Mouse (Mus musculus): ENCODE results near the gene AC124502.3. TPM values are rescaled to one million over a fixed set of nuclear protein-coding genes. Genes with fewer than 3 reads are reported as not detected.
A peak's percentile ranks its signal among the peaks of the same experiment; 100 is the strongest.

AC124502.3 gene
- total RNA-seq, 1 experiment from 2014 or later = 8.4 TPM

DNA sequence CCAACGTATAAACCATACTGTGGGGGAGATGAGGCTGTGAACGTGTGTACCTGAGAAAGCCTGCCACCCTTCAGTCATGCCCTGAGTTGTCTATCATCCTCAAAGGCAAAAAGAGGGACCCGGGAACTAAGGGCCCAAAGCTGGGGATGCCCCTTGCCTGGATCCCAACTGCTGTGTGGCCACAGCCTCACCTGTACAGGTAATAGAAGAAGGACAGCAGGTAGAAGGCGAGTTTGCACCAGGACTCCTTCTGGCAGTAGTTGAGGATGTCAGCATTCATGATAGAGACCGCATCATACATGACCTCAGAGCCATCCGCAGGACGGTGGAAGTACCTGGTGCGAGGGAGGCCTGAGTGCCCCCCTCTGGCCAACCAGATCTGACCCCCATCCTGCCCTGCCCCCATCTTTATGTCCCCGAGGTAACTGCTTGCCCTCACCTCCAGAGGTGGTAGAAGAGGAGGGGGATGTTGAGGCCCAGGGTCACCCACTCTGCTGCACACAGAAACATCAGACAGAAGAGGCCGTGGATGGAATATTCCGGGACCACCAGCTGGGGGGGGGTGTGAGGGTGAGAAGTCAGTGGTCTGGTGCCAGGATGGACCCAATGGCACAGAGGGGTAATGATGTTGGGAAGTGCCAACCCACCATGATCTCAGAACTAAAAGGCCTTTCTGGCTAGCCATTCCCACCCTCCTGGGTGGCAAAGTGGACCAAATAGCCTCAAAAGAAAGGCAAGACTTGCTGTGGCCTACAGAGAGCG is 55.0 kb downstream of the AC124502.3 start:
- no peak for ATAC-seq (replicated peaks in 1 of 2; ENCODE audit: insufficient read depth in 1 of 2, low FRiP score in 2 of 2, low TSS enrichment in 1 of 2, low read depth in 1 of 2, poor library complexity in 2 of 2, severe bottlenecking in 2 of 2)

DNA sequence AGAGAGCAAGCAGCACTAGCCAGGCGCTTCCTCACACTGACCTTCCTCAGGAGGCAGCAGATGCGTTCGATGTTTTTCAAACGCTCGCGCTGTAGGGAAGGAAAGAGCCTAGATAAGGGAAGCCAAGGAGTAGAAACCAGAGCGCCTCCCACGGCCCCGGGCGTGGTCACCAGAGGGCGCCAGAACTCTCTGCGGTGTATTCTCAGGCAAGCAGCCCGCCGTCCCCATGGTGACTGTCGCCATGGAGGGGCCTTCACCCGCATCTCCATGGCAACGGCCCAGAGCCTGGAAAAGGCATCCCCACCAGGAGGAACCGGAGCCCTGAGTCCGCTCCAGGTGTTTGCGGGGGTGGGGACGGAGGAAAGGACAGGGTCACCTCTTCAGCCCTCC is 55.5 kb downstream of the AC124502.3 start:
- ATAC-seq (replicated peaks in 1 of 2; ENCODE audit: insufficient read depth in 1 of 2, low FRiP score in 2 of 2, low TSS enrichment in 1 of 2, low read depth in 1 of 2, poor library complexity in 2 of 2, severe bottlenecking in 2 of 2) = peak; percentile 55 to 77

GRCm38 (mm10) chr19:5094746-5095417 is 56.2 kb downstream of the AC124502.3 start:
- ATAC-seq (replicated peaks in 1 of 2; ENCODE audit: insufficient read depth in 1 of 2, low FRiP score in 2 of 2, low TSS enrichment in 1 of 2, low read depth in 1 of 2, poor library complexity in 2 of 2, severe bottlenecking in 2 of 2) = no peak

- ATAC-seq (replicated peaks in 1 of 2; ENCODE audit: insufficient read depth in 1 of 2, low FRiP score in 2 of 2, low TSS enrichment in 1 of 2, low read depth in 1 of 2, poor library complexity in 2 of 2, severe bottlenecking in 2 of 2) = no peak
These were observed 57.3 kb downstream of the AC124502.3 start for GRCm38 (mm10) chr19:5095887-5096474.

- ATAC-seq (replicated peaks in 1 of 2; ENCODE audit: insufficient read depth in 1 of 2, low FRiP score in 2 of 2, low TSS enrichment in 1 of 2, low read depth in 1 of 2, poor library complexity in 2 of 2, severe bottlenecking in 2 of 2) = no peak
These were observed 59.1 kb downstream of the AC124502.3 start for GRCm38 (mm10) chr19:5097521-5098362.

DNA sequence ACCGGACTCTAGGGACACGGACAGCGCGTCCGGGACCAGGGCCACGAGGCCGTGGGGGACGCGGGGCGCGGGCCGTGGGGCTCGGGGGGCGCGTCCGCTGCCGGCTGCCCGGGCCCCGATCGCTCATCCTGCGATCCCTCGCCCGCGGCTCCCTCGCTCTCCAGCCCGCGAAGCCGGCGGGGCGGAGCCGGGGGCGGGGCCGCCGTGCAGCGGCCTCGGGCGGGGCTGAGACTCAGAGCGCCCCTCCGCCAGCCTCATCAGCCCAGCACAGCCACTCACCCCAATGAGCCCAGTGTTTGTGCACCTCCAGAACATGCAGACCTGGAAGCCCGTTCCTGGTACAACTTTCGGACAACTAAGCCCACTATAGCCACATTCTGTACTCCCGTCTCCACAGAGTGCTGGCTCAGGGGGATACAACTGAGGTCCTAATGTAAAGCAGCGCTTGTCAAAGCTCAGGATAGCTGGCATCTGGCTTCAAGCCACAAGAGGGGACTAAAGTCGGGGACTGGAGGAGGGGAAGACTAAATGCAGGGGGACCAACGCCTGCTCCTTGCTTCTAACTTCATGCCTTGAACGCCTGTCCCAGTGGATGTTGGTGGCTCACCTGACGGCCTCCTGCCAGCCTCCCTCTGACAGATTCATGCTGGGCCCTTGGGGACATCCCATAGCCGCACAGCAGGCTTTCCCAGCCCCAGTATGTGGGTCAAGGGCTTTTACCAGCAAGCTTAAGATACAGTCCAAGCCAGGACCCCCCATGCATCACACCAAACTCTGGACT is 59.9 kb downstream of the AC124502.3 start, which contains the start of gene Cnih2:
TSS of gene Cnih2 (minus strand) at position 159 of the 781 bp plus-strand sequence.
- peak in 1 of 2 experiments; percentile 25; a peak in 2 of 4 replicates for ATAC-seq (replicated peaks in 1 of 2; ENCODE audit: insufficient read depth in 1 of 2, low FRiP score in 2 of 2, low TSS enrichment in 1 of 2, low read depth in 1 of 2, poor library complexity in 2 of 2, severe bottlenecking in 2 of 2)

Other genes starting within 250 kb of the AC124502.3 start
- gene Rbm4, start 245.0 kb upstream of the AC124502.3 start, total RNA-seq (2017) = 75.7 and 127 TPM in 2 replicates
- 41.8 and 81.7 TPM in 2 replicates for gene Gm21992, start 227.3 kb upstream of the AC124502.3 start, total RNA-seq (2017)
- 16.8 and 17.4 TPM in 2 replicates for gene Rbm14, start 227.3 kb upstream of the AC124502.3 start, total RNA-seq (2017)
- gene Ccs, start 199.6 kb upstream of the AC124502.3 start, total RNA-seq (2017) = 24.1 and 24.7 TPM in 2 replicates
- not detected in 2 replicates for gene Ccdc87, start 199.5 kb upstream of the AC124502.3 start, total RNA-seq (2017)
- gene Ctsf, start 183.8 kb upstream of the AC124502.3 start, total RNA-seq (2017) = 18.9 and 29.8 TPM in 2 replicates
- gene Actn3, start 161.0 kb upstream of the AC124502.3 start, total RNA-seq (2017) = 0.06 and 0.20 TPM in 2 replicates
- gene Zdhhc24, start 160.2 kb upstream of the AC124502.3 start, total RNA-seq (2017) = 13.1 and 17.4 TPM in 2 replicates
- 2.3 and 3.2 TPM in 2 replicates for gene Bbs1, start 132.3 kb upstream of the AC124502.3 start, total RNA-seq (2017)
- 37.6 and 41.1 TPM in 2 replicates for gene Dpp3, start 110.6 kb upstream of the AC124502.3 start, total RNA-seq (2017)
- gene Peli3, start 95.8 kb upstream of the AC124502.3 start, total RNA-seq (2017) = 0.10 TPM in 1 of 2 replicates, not detected in the other
- gene Mrpl11, start 76.7 kb upstream of the AC124502.3 start, total RNA-seq (2017) = 50.0 and 71.5 TPM in 2 replicates
- gene Npas4, start 48.6 kb upstream of the AC124502.3 start, total RNA-seq (2017) = not detected in 2 replicates
- 2.3 and 5.3 TPM in 2 replicates for gene Slc29a2, start 15.0 kb upstream of the AC124502.3 start, total RNA-seq (2017)
- gene B4gat1, start 65 bp upstream of the AC124502.3 start, total RNA-seq (2017) = not detected in 2 replicates
- gene Brms1, start 2.5 kb downstream of the AC124502.3 start, total RNA-seq (2017) = 23.3 and 29.5 TPM in 2 replicates
- gene Rin1, start 11.6 kb downstream of the AC124502.3 start, total RNA-seq (2017) = 0.69 TPM in 1 of 2 replicates, not detected in the other
- gene Cd248, start 29.2 kb downstream of the AC124502.3 start, total RNA-seq (2017) = 0.31 and 0.74 TPM in 2 replicates
- gene Tmem151a, start 46.6 kb downstream of the AC124502.3 start, total RNA-seq (2017) = not detected in 2 replicates
- 8.2 and 12.9 TPM in 2 replicates for gene Yif1a, start 49.6 kb downstream of the AC124502.3 start, total RNA-seq (2017)
- gene Cnih2, start 59.6 kb downstream of the AC124502.3 start, total RNA-seq (2017) = 0.35 TPM in 1 of 2 replicates, not detected in the other
- gene Rab1b, start 68.2 kb downstream of the AC124502.3 start, total RNA-seq (2017) = 70.4 and 70.9 TPM in 2 replicates
- 9.8 and 10.1 TPM in 2 replicates for gene Klc2, start 79.7 kb downstream of the AC124502.3 start, total RNA-seq (2017)
- gene Pacs1, start 234.2 kb downstream of the AC124502.3 start, total RNA-seq (2017) = 17.3 and 23.4 TPM in 2 replicates

Measured in hematopoietic stem cell, adult 5-6 weeks (primary cell).